Mouse (Mus musculus): Measurements from ENCODE around the gene Irs3.
A peak's percentile ranks its signal among the peaks of the same experiment; 100 is the strongest.

Irs3 gene

GRCm38 (mm10) chr5:137654746-137655145, 9.2 kb upstream of the Irs3 start:
- DNase-seq, result peak; percentile 56

DNA sequence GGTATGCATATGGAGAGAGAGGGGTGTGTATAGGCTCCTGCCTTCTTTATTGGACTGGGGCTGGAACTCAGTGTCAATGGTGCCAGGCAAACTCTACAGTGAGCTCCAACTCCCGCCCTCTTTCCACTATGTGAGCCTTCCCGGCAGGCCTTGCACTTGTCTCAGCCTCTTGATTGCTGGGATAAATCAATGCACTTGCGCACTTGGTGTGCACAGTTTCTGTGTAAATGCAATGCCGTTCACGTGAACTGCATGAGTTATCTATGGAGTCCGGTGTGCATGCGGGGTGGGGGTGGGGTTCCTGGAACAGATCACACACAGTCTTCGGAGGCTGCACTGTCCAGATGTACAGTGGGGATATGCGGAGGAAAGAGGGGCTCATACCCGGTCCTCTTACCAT, 7.9 kb upstream of the Irs3 start:
- no peak for DNase-seq

DNA sequence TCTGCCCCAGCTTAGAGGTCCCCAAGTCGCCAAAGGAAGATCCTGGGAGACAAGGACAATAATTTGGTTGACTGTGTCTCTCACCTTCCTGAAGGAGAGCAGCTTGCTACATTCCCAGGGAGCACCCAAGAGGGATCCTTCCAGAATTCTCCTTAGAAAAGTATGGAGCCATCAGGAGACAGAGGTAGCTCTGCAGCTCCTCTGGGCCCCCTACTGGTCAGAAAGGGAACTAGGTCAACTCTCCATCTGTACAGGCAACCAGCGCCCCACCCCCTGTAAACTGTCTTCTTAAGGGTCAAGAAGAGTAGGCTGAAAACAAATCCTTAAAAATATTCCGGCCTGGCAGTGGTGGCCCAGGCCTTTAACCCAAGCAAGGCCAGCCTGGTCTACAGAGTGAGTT, 7.0 kb upstream of the Irs3 start:
- DNase-seq, result peak; percentile 92

DNA sequence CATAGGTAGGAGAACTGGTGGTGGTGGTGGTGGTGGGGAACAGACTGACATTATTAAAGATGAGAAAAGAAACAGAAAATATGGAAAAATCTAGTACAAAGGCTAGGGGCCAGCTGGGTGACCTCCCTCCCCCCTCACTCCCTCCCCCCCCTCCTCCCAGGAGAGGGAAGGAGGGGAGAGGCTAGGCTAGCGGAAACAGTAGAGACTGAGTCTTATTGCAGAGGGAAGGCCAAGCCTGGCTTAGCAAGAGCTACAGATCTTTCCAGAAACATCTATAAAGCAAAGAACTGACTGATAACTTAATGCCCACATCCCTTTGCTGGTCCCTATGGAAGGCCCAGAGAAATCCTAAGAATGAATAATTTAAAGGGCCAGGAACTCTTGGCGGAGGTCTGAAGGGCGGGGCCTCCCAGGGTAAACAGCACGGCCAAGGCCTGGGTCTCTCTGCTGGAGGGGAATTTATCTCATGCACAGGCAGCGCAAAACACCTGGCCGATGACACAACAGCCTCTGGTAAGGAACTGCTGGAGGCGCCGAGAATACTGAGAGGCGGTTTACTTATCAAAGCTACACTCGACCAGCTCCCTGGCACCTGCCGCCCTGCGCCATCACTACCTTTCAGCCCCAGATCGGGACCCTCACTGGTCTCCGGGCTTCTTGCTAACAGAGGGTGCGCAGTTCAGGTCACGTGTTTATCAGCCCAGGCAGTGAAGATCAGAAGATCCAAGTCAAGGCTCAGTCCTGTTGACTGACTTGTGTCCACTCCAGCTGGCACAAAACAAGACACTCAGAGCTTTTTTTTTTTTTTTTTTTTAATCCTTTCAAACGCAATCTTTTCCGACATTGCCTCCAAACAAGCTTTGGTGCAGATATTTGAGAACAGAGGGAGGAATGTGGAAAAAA, 4.4 kb upstream of the Irs3 start:
- no peak for DNase-seq

DNA sequence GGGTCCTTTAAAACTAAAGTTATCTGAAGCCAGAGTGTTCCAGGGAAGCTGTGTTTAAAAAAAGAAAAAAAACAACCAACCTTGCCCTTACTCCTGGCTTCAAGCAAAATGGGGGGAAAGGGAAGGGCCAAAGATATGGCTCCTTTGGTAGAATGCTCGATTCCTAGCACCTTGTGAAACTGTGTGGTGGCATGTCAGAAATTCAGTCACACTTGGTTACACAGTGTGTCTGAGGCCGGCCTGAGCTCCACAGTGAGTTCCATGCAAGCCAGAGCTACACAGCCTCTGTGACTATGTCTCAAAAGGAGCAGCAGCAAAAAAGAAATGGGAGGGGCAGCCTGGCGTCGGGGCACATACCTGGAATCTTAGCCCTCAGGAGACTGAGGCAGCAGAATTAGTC, 3.7 kb upstream of the Irs3 start:
- no peak for DNase-seq

GRCm38 (mm10) chr5:137647827-137648601, 2.5 kb upstream of the Irs3 start:
- DNase-seq, result no peak

GRCm38 (mm10) chr5:137645091-137645651, 343 bp downstream of the Irs3 start:
- DNase-seq, result no peak

GRCm38 (mm10) chr5:137644484-137644883, 1.0 kb downstream of the Irs3 start:
- no peak for DNase-seq

GRCm38 (mm10) chr5:137642886-137643285, 2.6 kb downstream of the Irs3 start:
- no peak for DNase-seq

GRCm38 (mm10) chr5:137641054-137641453, 4.5 kb downstream of the Irs3 start, which contains the start of gene Sap25:
TSS of gene Sap25 (plus strand) at chr5:137641334.
- peak; percentile 57 for DNase-seq

- peak; percentile 51 for DNase-seq
Observed at GRCm38 (mm10) chr5:137639472-137639871, 6.0 kb downstream of the Irs3 start.

GRCm38 (mm10) chr5:137633397-137634084, 12.0 kb downstream of the Irs3 start:
- peak; percentile 77 for DNase-seq

GRCm38 (mm10) chr5:137631591-137631990, 13.9 kb downstream of the Irs3 start:
- no peak for DNase-seq

DNA sequence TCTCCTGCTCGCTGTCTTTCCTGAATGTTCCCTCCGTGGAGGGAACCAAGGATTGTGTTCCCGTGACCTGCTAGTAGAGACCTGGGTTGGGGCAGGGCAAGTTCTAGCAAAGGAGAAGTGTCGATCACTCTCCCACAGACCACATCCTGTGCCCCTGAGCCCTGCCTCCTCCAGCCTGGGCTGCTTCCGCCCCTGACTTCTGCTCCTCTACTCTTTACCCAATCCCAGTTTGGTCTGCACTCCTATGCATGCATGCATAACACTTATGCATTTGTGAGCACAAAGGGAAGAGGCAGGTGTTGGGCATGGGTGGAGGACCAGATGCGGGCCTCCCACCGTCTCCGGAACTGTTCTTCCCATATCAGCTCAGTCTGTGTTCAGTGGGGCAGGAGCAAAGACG, 14.3 kb downstream of the Irs3 start:
- DNase-seq, result peak; percentile 67

DNA sequence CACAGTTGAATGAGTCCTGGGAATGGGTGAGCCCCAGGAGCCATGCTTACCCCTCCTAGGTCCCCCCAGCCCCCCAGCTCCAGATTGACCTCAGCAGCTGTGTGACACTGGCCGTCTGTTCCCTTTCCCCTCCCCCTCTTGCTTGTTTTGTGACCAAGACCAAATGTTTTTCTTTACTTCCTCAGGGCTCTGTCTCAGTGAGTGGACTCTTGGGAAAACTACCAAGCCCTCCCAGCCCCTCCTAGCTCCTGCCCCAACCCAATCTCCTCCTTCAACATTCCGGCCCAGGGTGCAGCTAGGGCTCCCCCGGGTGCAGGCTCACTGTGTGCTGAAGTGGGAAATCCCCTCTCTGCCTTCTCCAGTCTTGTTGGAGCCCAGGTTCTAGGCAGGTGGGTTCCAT, 14.9 kb downstream of the Irs3 start:
- peak; percentile 81 for DNase-seq

DNA sequence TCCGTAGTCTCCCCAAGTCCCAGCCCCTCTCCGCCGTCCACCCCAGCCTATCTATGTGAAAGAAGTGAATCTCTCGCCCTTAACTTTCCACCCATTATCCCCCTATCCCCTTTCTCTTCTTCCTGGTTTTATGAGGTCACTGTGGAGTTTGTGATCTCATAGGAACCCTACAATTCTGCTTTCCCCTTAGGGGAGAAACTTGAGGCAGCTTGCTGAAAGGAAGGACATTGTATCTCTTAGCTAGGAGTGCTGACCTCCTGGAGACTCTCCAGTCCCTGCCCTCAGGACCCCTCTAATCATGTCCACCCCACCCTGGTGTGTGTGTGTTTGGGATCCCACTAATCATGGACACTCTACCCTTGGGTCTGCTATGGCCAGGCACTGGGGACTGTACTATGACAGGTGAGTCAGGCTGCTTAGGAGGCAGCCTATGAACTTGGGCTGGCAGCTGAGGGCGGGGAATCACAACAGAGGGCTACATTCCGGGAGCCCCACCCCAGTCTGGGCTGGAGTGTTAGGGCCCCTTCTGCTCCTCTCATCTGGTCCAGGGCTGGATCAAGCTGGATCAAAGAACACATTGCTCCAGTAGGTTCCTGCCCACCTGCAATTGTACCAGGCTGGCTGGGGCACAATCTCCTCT, 15.5 kb downstream of the Irs3 start:
- peak; percentile 73 for DNase-seq

GRCm38 (mm10) chr5:137629306-137629721, 16.2 kb downstream of the Irs3 start:
- DNase-seq, result peak; percentile 81

GRCm38 (mm10) chr5:137628498-137629305, 16.8 kb downstream of the Irs3 start, which contains the start of the genes Fbxo24, Lrch4 and Gm20605:
TSS of gene Fbxo24 (minus strand) at chr5:137629002.
TSS of gene Lrch4 (plus strand) at chr5:137629121.
TSS of gene Gm20605 (plus strand) at chr5:137629175.
- DNase-seq, result peak; percentile 100

DNA sequence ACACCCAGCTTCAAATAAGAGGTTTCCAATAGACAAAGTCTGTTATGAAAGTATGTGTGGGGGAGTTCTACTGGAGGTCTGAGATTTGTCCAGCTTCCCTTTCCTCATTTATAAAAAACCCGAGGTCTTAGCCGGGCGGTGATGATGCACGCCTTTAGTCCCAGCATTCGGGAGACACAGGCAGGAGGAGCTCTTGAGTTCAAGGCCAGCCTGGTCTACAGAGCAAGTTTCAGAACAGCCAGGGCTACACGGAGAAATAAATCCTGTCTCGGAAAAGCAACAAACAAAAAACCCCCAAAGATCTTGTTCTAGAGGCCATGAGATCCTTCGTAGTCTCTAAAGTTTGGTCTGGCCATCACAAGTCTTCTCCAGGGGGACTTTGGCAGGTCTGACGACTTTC, 17.5 kb downstream of the Irs3 start:
- peak; percentile 52 for DNase-seq

- DNase-seq, result no peak
Observed at GRCm38 (mm10) chr5:137623937-137624530, 21.5 kb downstream of the Irs3 start.

DNA sequence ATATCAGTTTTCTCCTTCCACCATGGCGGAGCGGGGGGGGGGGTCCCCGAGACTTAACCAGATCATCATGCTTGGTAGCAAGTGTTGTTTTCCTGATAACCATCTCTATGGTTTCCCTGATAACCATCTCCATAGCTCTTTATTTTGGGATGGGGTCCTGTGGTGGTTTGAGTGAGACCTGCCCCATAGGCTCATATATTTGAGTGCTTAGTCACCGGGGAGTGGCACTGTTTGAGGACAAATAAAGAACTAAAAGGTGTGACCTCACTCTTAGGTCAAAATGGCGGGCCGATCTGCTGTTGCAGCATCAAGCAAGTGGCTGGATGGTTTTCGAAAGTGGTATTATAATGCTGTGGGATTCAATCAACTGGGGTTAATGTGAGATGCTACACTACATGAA, 30.2 kb downstream of the Irs3 start:
- DNase-seq, result no peak

Data from lung, postnatal 10 days (tissue).